Mouse (Mus musculus): ENCODE measurements at regions not wholly inside any gene's neighbourhood (a gene's known extent, or its start where the extent isn't known, plus 50 kb on each side); places are given as distances from the start of the nearest gene placed in this dataset.

DNA sequence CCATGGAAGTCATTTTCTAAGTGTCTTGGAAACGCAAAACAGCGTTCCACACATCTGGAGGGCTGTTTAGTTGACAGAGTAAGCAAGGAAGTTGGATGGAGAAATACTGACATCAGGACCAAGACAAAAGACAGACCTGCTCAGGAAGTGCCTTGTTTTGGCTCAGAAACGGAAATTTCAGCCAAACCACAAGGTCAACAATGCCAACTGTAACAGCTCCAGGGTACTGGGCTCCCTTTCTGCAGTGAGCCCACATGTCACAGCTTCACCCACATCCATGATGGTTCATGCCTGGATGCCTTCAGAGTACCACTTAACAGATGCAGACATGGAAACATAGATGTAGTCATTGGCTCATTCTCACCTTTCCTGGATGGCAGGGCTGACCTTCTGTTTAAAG lies 296.2 kb downstream of the Fut8 start:
- Histone ChIP-seq H3K9ac (ENCODE audit: low read length) (no peak overlapping the region), H3K9me3 (ENCODE audit: control insufficient read depth, low read length) (no peaks in the 10 kb centered on the region), H3K4me2 (ENCODE audit: low read depth) (no peak overlapping the region), H3K36me3 (ENCODE audit: control insufficient read depth, insufficient read depth, low read length) (no peaks in the 10 kb centered on the region), H3K4me3 (ENCODE audit: low read depth, low read length) (no peak overlapping the region), H3K4me1 (ENCODE audit: control insufficient read depth, insufficient read depth, low read length) (no peaks in the 10 kb centered on the region), H3K27ac (ENCODE audit: low read depth, low read length) (no peak overlapping the region), H3K27me3 (ENCODE audit: control insufficient read depth, insufficient read depth, low read length) (no peaks in the 10 kb centered on the region)
- 78% methylated on average over 3 of the region's 3 CpGs for WGBS
- DNase-seq (ENCODE audit: low spot score) (no peak), ATAC-seq (ENCODE audit: insufficient read depth, low FRiP score, low TSS enrichment) (no peak)

DNA sequence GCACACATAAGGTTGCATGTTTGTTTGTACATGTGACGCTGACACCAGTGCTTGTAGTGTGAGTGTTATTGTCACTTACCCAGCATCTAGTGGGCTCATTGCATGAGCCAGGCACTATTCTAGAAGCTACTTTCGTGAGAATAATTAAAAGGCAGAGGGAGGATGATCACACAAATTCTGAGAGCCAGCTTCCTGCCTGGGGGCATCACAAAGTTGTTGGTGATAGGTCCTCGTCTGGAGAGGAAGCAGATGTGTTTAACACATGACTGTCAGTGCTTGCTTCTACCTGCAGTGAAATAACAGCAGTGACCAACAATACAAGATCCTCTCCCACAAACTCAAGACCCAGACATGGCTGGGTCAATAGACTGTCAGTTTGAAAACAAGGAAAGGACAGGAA lies 297.2 kb downstream of the Fut8 start:
- H3K4me1 ChIP-seq (ENCODE audit: control insufficient read depth, insufficient read depth, low read length), result no peaks in the 10 kb centered on the region
- no peaks in the 10 kb centered on the region for H3K9me3 ChIP-seq (ENCODE audit: control insufficient read depth, low read length)
- no peak overlapping the region for H3K9ac ChIP-seq (ENCODE audit: low read length)
- H3K4me3 ChIP-seq (ENCODE audit: low read depth, low read length), result no peak overlapping the region
- DNase-seq (ENCODE audit: low spot score), result no peak
- no peak overlapping the region for H3K27ac ChIP-seq (ENCODE audit: low read depth, low read length)
- no peaks in the 10 kb centered on the region for H3K27me3 ChIP-seq (ENCODE audit: control insufficient read depth, insufficient read depth, low read length)
- H3K36me3 ChIP-seq (ENCODE audit: control insufficient read depth, insufficient read depth, low read length), result no peaks in the 10 kb centered on the region
- no peak overlapping the region for H3K4me2 ChIP-seq (ENCODE audit: low read depth)
- ATAC-seq (ENCODE audit: insufficient read depth, low FRiP score, low TSS enrichment), result no peak
- 70% methylated on average over 3 of the region's 3 CpGs for WGBS

DNA sequence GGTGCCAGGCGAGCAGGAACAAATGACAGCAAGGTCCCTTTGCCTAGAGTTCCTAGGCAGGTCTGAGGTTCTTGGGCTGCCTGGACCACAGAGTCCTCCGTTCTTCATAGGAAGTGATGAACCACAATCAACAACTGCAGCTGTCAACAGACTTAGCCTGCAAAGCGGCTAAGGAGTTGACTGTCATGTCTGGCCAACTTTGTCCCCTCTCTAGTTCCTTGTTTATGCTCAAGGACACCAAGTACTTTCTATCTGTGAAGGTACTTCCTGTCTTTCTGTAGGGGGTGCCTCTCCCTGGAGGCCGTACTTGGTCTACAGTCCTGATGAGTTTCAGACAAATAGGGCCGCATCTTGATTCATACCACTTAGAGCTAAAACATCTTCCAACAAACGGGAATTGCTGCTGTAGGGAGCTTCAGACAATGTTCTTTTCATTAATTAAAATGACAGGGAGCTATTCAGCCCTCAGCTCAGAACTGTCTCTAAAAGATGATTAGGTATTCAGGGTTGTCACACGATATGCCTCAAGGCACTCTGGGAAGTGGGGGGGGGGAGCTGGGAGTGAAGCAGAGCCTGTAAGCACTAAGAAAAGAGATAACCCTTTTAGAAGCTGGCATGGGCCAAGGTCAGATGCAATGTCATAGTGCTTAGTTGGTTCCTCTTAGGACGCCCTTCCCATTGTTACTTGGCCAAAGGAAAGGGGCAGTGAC lies 299.4 kb downstream of the Fut8 start:
- WGBS, result 81% methylated on average over 8 of the region's 8 CpGs
- no peaks in the 10 kb centered on the region for H3K27me3 ChIP-seq (ENCODE audit: control insufficient read depth, insufficient read depth, low read length)
- H3K4me1 ChIP-seq (ENCODE audit: control insufficient read depth, insufficient read depth, low read length), result no peaks in the 10 kb centered on the region; the same call in 1 of the 2 replicates
- H3K4me3 ChIP-seq (ENCODE audit: low read depth, low read length), result no peak overlapping the region
- no peak overlapping the region for H3K27ac ChIP-seq (ENCODE audit: low read depth, low read length)
- no peaks in the 10 kb centered on the region for H3K36me3 ChIP-seq (ENCODE audit: control insufficient read depth, insufficient read depth, low read length)
- no peak overlapping the region for H3K9ac ChIP-seq (ENCODE audit: low read length)
- H3K4me2 ChIP-seq (ENCODE audit: low read depth), result no peak overlapping the region
- no peak for DNase-seq (ENCODE audit: low spot score)
- H3K9me3 ChIP-seq (ENCODE audit: control insufficient read depth, low read length), result no peaks in the 10 kb centered on the region
- no peak for ATAC-seq (ENCODE audit: insufficient read depth, low FRiP score, low TSS enrichment)

DNA sequence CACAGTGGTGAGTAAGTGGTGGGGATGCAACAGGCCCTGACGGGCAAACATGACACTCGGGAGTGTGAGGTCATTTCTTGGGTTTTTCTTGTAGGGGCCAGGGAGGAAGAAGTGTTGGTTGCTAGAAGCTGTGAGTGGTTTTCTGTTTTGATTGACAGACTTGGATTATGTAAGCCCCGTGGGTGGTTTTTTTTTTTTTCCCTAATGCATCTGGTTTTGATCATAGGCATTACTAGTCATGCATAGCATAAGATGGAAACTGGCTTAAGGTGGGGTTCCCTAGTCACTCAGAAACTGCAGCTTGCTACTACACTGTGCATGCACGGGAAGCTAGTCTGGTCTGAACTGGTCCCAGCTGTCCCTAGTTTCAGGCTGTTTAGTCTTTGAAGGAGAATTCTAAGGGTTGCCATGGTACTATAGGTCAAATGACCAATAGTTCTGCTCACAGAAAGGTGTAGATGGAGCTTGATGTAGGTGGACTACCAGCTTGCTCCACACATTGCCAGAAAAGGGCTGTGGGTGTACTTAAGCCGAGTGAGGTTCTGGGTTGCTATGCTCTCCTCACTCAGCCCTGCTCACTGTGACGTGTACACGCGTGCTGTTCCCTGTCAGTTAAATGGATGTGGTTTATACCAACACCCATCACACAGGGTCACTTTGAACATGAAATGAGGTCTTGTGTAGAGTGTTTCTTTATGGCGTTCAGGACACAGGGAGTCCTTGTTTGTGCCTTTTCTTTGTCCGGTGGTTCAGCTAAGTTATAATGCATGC lies 301.9 kb downstream of the Fut8 start:
- WGBS, result 76% methylated on average over 10 of the region's 10 CpGs
- Histone ChIP-seq H3K4me2 (ENCODE audit: low read depth) (no peak overlapping the region), H3K9ac (ENCODE audit: low read length) (no peak overlapping the region), H3K4me3 (ENCODE audit: low read depth, low read length) (no peak overlapping the region), H3K4me1 (ENCODE audit: control insufficient read depth, insufficient read depth, low read length) (no peaks in the 10 kb centered on the region; the same call in 1 of the 2 replicates), H3K36me3 (ENCODE audit: control insufficient read depth, insufficient read depth, low read length) (no peaks in the 10 kb centered on the region), H3K9me3 (ENCODE audit: control insufficient read depth, low read length) (no peaks in the 10 kb centered on the region), H3K27me3 (ENCODE audit: control insufficient read depth, insufficient read depth, low read length) (no peaks in the 10 kb centered on the region), H3K27ac (ENCODE audit: low read depth, low read length) (no peak overlapping the region)
- no peak for ATAC-seq (ENCODE audit: insufficient read depth, low FRiP score, low TSS enrichment)
- DNase-seq (ENCODE audit: low spot score), result no peak

DNA sequence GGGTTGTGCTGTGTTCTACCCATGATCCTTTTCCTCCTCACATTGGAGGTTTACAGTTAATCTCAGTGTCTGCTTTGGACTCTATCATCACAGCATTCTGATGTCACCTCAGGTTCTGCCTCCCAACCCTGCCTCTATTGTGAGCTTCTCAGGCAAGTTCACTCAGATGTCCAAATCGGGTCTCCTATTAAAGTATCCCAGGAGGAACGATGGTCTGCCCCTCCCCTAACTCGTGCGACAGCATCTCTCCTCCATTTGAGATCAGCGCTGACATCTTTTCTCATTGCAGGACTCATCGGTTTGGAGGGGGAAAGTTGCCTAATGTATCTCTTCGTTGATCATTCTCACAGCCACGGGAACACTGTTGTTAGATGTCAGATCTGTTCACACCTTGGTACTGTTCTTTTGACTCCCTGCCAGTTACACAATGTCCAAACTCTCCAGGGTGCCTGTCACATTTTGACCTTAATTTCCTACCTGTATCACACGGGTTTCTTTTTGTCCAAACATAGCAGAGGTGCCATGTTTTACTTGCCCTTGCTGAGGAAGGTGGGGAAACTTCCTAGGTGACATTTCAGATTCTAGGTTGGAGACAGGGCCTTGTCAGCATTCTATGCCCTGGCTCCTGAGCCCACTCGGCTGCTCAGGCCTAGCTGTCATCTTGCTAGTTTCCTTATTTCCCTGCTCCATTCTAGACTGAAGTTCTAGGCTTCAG lies 303.3 kb downstream of the Fut8 start:
- H3K4me3 ChIP-seq (ENCODE audit: low read depth, low read length), result no peak overlapping the region
- no peaks in the 10 kb centered on the region for H3K27me3 ChIP-seq (ENCODE audit: control insufficient read depth, insufficient read depth, low read length)
- H3K36me3 ChIP-seq (ENCODE audit: control insufficient read depth, insufficient read depth, low read length), result no peaks in the 10 kb centered on the region
- DNase-seq (ENCODE audit: low spot score), result no peak
- 78% methylated on average over 10 of the region's 10 CpGs for WGBS
- H3K9ac ChIP-seq (ENCODE audit: low read length), result no peak overlapping the region
- ATAC-seq (ENCODE audit: insufficient read depth, low FRiP score, low TSS enrichment), result no peak
- no peaks in the 10 kb centered on the region for H3K9me3 ChIP-seq (ENCODE audit: control insufficient read depth, low read length)
- H3K4me1 ChIP-seq (ENCODE audit: control insufficient read depth, insufficient read depth, low read length), result no peaks in the 10 kb centered on the region; the same call in 1 of the 2 replicates
- no peak overlapping the region for H3K4me2 ChIP-seq (ENCODE audit: low read depth)
- H3K27ac ChIP-seq (ENCODE audit: low read depth, low read length), result no peak overlapping the region

DNA sequence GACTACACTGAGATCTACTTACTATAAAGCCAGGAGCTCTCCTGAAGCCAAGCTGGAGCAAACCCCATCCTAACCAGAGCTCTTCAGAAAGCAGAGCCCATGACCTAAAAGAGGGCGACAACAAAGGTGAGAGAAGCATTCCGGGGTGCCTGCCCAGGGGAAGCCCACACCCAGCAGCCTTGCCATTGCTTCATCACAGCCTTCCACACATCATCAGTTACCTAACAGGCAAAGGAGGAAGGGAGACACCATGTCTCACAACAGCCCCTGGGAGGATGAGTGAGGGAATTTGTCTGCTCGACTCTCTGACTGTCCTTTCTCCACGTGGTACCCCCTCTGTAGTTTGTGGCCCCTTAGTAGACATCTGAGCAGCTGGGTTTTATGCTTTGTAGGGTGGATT lies 303.9 kb downstream of the Fut8 start:
- Histone ChIP-seq H3K4me3 (ENCODE audit: low read depth, low read length) (no peak overlapping the region), H3K27me3 (ENCODE audit: control insufficient read depth, insufficient read depth, low read length) (no peaks in the 10 kb centered on the region), H3K4me2 (ENCODE audit: low read depth) (no peak overlapping the region), H3K4me1 (ENCODE audit: control insufficient read depth, insufficient read depth, low read length) (no peaks in the 10 kb centered on the region; the same call in 1 of the 2 replicates), H3K9me3 (ENCODE audit: control insufficient read depth, low read length) (no peaks in the 10 kb centered on the region), H3K36me3 (ENCODE audit: control insufficient read depth, insufficient read depth, low read length) (no peaks in the 10 kb centered on the region), H3K9ac (ENCODE audit: low read length) (no peak overlapping the region), H3K27ac (ENCODE audit: low read depth, low read length) (no peak overlapping the region)
- DNase-seq (ENCODE audit: low spot score) (no peak), ATAC-seq (ENCODE audit: insufficient read depth, low FRiP score, low TSS enrichment) (no peak)
- 84% methylated on average over 4 of the region's 4 CpGs for WGBS

DNA sequence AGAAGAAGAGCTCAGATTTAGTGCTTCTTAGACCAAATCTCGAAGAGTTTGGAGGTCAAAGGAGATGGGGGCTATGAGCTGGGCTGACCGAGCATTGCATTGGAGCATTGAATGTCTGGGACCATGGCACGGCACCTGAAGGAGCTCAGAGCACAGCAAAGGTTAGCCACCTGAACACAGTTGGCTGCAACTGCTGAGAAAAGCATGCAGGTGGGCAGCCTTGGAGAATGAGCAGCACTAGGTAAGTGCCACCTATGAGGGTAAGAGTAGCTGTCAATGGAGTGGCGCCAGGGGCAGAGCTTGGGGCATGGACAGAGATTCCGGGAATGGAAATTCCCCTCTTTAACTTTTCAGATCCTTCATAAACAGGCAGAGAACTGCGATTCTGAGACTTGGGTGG lies 305.7 kb downstream of the Fut8 start:
- Histone ChIP-seq H3K9ac (ENCODE audit: low read length) (no peak overlapping the region), H3K4me1 (ENCODE audit: control insufficient read depth, insufficient read depth, low read length) (no peaks in the 10 kb centered on the region; the same call in 1 of the 2 replicates), H3K27me3 (ENCODE audit: control insufficient read depth, insufficient read depth, low read length) (no peaks in the 10 kb centered on the region), H3K4me3 (ENCODE audit: low read depth, low read length) (no peak overlapping the region), H3K27ac (ENCODE audit: low read depth, low read length) (no peak overlapping the region), H3K36me3 (ENCODE audit: control insufficient read depth, insufficient read depth, low read length) (no peaks in the 10 kb centered on the region), H3K9me3 (ENCODE audit: control insufficient read depth, low read length) (no peaks in the 10 kb centered on the region), H3K4me2 (ENCODE audit: low read depth) (no peak overlapping the region)
- no peak for DNase-seq (ENCODE audit: low spot score)
- 85% methylated on average over 6 of the region's 6 CpGs for WGBS
- no peak for ATAC-seq (ENCODE audit: insufficient read depth, low FRiP score, low TSS enrichment)

DNA sequence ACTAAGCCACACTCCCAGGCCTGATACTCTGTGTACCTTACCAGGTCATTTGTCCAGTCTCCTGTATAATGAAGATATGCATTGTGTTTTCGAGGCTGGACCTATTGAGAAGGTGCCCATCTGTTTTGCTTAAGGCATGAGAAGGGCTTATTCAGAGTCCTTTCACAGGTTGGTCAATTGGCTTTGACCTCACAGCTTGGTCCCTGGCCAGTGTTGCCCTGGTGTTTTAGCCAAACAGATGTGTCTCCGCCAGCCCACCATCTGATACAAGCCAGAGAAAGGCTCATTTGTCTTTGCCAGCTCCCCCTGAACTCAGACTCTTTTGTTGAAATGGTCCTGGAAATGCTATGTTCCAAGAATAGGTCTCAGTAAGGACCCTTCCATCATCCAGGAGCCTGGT lies 308.2 kb downstream of the Fut8 start:
- DNase-seq (ENCODE audit: low spot score), result no peak
- no peak overlapping the region for H3K27ac ChIP-seq (ENCODE audit: low read depth, low read length)
- no peak for ATAC-seq (ENCODE audit: insufficient read depth, low FRiP score, low TSS enrichment)
- H3K9ac ChIP-seq (ENCODE audit: low read length), result no peak overlapping the region
- no peak overlapping the region for H3K4me3 ChIP-seq (ENCODE audit: low read depth, low read length)
- no peaks in the 10 kb centered on the region for H3K4me1 ChIP-seq (ENCODE audit: control insufficient read depth, insufficient read depth, low read length)
- H3K9me3 ChIP-seq (ENCODE audit: control insufficient read depth, low read length), result no peaks in the 10 kb centered on the region
- no peak overlapping the region for H3K4me2 ChIP-seq (ENCODE audit: low read depth)
- H3K27me3 ChIP-seq (ENCODE audit: control insufficient read depth, insufficient read depth, low read length), result no peaks in the 10 kb centered on the region
- WGBS, result 56% methylated on average over 2 of the region's 2 CpGs
- no peaks in the 10 kb centered on the region for H3K36me3 ChIP-seq (ENCODE audit: control insufficient read depth, insufficient read depth, low read length)

All from neural tube, embryonic 11.5 days (tissue).